Mouse (Mus musculus) forebrain, embryonic 12.5 days (tissue): ENCODE measurements around the gene Heatr3. TPM values are rescaled to one million over a fixed set of nuclear protein-coding genes. Genes with fewer than 3 reads are reported as not detected.

ENCODE experiments used
- ATAC-seq: fragments of 200-750 bp; cut with Nextera tagmentation; 2 replicates; pipeline ENCODE4 v1.8.0; 2017; ENCODE audit warnings: moderate TSS enrichment; ENCODE audit not compliant: low FRiP score
- H3K27ac ChIP-seq: fragments of 300-500 bp; sonication (generic); 2 replicates; pipeline ENCODE4 v1.5.1; 2016; ENCODE audit warnings: mild to moderate bottlenecking
- H3K27me3 ChIP-seq: fragments of 300-500 bp; sonication (generic); 2 replicates; pipeline ENCODE4 v1.6.1; 2016; ENCODE audit warnings: mild to moderate bottlenecking
- H3K36me3 ChIP-seq: fragments of 300-500 bp; sonication (generic); replicated peaks from 2 replicates; pipeline ENCODE4 v1.6.1; 2016; ENCODE audit warnings: mild to moderate bottlenecking
- H3K4me1 ChIP-seq: fragments of 300-500 bp; sonication (generic); 2 replicates; pipeline ENCODE4 v1.6.1; 2016
- H3K4me2 ChIP-seq: fragments of 300-500 bp; sonication (generic); 2 replicates; pipeline ENCODE4 v1.6.1; 2016; ENCODE audit warnings: mild to moderate bottlenecking, moderate library complexity
- H3K4me3 ChIP-seq: fragments of 300-500 bp; sonication (generic); replicated peaks from 2 replicates; pipeline ENCODE4 v1.5.1; 2016; ENCODE audit warnings: mild to moderate bottlenecking
- H3K9ac ChIP-seq: fragments of 300-500 bp; sonication (generic); 2 replicates; pipeline ENCODE4 v1.6.1; 2016; ENCODE audit warnings: mild to moderate bottlenecking
- H3K9me3 ChIP-seq: fragments of 300-500 bp; sonication (generic); 2 replicates; pipeline ENCODE4 v1.6.1; 2016
- WGBS: fragments of 180-500 bp; shearing (Covaris S2); methylation state at CpG from one replicate; pipeline ENCODE4 v1.1.7; 2016; 5-methylcytosine and 5-hydroxymethylcytosine counted together
- polyA plus RNA-seq: library from polyadenylated mRNA; unstranded; fragments of >200 nt; fragmentation: Nextera tagmentation; extraction: Ambion mirVana; gene quantifications from 2 replicates; pipeline ENCODE4 v1.2.1, GENCODE M21; 2016

The Heatr3 gene
- 43.3 and 43.7 TPM in 2 replicates for polyA plus RNA-seq

DNA sequence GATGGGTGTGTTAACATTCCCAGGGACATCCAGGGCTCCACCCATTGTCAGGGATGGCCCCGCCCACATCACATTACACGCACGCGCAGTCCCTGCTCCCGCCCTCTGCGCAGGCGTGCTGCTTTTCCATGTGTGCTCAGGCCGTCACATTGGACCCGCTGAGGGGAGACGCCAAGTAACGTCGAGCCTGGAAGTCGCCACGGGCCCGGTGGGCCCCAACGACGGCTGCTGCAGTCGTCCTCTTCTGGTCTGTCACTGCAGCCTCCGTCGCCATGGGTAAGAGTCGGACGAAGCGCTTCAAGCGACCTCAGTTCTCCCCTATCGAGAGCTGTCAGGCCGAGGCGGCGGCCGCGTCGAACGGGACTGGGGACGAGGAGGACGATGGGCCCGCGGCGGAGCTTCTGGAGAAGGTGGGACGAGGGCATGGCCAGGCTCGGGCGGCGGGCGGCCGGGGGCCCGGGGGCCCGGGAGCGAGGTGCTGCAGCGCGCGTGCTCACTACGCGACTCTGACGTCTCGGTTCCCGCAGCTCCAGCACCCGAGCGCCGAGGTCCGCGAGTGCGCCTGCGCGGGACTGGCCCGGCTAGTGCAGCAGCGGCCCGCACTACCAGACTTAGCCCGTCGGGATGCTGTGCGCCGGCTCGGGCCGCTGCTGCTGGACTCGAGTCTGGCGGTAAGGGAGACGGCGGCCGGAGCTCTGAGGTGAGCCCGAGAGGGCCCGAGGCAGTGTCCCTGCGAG is at the start of gene Heatr3:
TSS of gene Heatr3 (plus strand) at position 108 of the 737 bp plus-strand sequence.
- H3K4me2 ChIP-seq = peak within 1 kb of the TSS; percentile 61
- H3K36me3 ChIP-seq = peaks cover 53% of the 10 kb centered on the region
- ATAC-seq = peak; percentile 98
- H3K9me3 ChIP-seq = no peaks in the 10 kb centered on the region
- WGBS = under 1% methylated on average over 72 of the region's 79 CpGs
- H3K4me1 ChIP-seq = peaks cover 16% of the 10 kb centered on the region
- no peaks in the 10 kb centered on the region for H3K27me3 ChIP-seq
- peak within 1 kb of the TSS; percentile 76 for H3K4me3 ChIP-seq
- H3K9ac ChIP-seq = peak within 1 kb of the TSS; percentile 73
- H3K27ac ChIP-seq = peak within 1 kb of the TSS; percentile 89

GRCm38 (mm10) chr8:88088006-88088405 is 49.6 kb upstream of the Heatr3 start:
- Histone ChIP-seq H3K4me1 (no peaks in the 10 kb centered on the region), H3K4me3 (no peak overlapping the region), H3K27ac (no peak overlapping the region), H3K4me2 (no peak overlapping the region), H3K9ac (no peak overlapping the region), H3K9me3 (no peaks in the 10 kb centered on the region), H3K27me3 (no peaks in the 10 kb centered on the region), H3K36me3 (no peaks in the 10 kb centered on the region)
- ATAC-seq = no peak

DNA sequence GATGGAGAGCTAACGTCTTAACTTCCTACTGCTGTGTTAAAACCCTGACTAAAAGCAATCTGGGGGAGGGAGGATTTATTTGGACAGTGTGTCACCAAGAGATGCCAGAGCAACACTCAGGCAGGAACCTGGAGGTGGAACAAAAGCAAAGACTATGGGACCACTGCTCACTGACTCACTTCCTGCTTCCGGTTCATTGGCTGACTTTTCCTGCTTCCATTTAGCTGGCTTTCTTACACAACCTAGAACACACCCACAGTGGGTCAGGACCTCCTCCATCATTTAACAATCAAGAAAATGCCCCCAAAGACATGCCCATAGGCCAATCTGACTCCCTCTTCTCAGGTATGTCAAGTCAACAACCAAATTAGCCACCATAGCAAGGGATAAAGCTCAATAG is 46.0 kb upstream of the Heatr3 start:
- ATAC-seq = no peak
- 92% methylated on average over 2 of the region's 2 CpGs for WGBS
- Histone ChIP-seq H3K4me3 (no peak overlapping the region), H3K9me3 (no peaks in the 10 kb centered on the region), H3K4me1 (no peaks in the 10 kb centered on the region), H3K27ac (no peak overlapping the region), H3K27me3 (no peaks in the 10 kb centered on the region), H3K36me3 (no peaks in the 10 kb centered on the region), H3K4me2 (no peak overlapping the region), H3K9ac (no peak overlapping the region)

DNA sequence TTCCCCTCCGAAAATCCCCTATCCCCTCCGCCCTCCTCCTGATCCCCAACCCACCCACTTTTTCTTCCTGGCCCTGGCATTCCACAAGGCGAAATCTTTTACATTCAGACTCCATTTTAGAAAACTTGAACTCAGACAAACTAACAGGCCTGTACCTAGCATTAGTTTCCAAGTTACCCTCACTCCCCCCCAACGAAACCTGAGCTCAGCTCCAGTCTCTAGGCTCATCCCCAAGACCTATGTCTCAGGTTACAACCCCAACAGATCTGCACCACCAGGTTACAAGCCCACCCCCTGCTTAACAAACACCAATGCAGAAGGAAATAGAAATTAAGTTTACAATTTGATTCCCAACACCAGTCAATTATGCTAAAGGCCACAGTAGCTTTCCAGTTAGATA is 44.3 kb upstream of the Heatr3 start:
- H3K27ac ChIP-seq = no peak overlapping the region
- no peaks in the 10 kb centered on the region for H3K9me3 ChIP-seq
- no peaks in the 10 kb centered on the region for H3K27me3 ChIP-seq
- H3K4me1 ChIP-seq = no peaks in the 10 kb centered on the region
- H3K4me2 ChIP-seq = no peak overlapping the region
- WGBS = 66% methylated on average over 4 of the region's 4 CpGs
- no peak overlapping the region for H3K4me3 ChIP-seq
- no peaks in the 10 kb centered on the region for H3K36me3 ChIP-seq
- H3K9ac ChIP-seq = no peak overlapping the region
- ATAC-seq = no peak

DNA sequence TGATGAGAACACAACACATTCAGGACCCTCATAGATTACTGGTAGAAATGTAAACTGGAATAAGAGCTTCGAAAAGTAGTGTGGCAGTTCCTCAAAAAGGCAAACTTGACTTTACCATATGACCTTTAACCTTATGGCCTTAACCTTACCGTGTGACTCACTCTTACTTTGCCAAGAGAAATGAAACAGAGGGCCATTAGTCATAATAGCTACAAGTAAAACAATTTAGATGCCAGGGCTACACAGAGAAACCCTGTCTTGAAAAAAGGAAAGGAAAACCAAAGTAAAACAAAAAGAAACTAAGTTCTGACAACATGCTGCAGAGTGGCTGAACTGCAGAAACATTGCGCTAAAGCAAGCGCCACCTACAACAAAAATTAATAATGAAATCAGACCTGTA is 38.8 kb upstream of the Heatr3 start:
- no peak overlapping the region for H3K27ac ChIP-seq
- no peak overlapping the region for H3K4me3 ChIP-seq
- no peak overlapping the region for H3K9ac ChIP-seq
- H3K4me1 ChIP-seq = no peaks in the 10 kb centered on the region
- no peaks in the 10 kb centered on the region for H3K36me3 ChIP-seq
- H3K4me2 ChIP-seq = no peak overlapping the region
- no peaks in the 10 kb centered on the region for H3K27me3 ChIP-seq
- H3K9me3 ChIP-seq = no peaks in the 10 kb centered on the region
- WGBS = 91% methylated on average over 4 of the region's 4 CpGs
- ATAC-seq = no peak

- 0% methylated on average over 1 of the region's 1 CpGs for WGBS
- no peak overlapping the region for H3K27ac ChIP-seq
- no peak overlapping the region for H3K4me2 ChIP-seq
- no peak for ATAC-seq
- H3K9me3 ChIP-seq = no peaks in the 10 kb centered on the region
- no peaks in the 10 kb centered on the region for H3K36me3 ChIP-seq
- H3K27me3 ChIP-seq = no peaks in the 10 kb centered on the region
- H3K9ac ChIP-seq = no peak overlapping the region
- H3K4me1 ChIP-seq = no peaks in the 10 kb centered on the region
- no peak overlapping the region for H3K4me3 ChIP-seq
Measured at GRCm38 (mm10) chr8:88099526-88099925, 38.1 kb upstream of the Heatr3 start.

GRCm38 (mm10) chr8:88109241-88109640 is 28.4 kb upstream of the Heatr3 start:
- Histone ChIP-seq H3K27me3 (no peaks in the 10 kb centered on the region), H3K9me3 (no peaks in the 10 kb centered on the region), H3K36me3 (no peaks in the 10 kb centered on the region), H3K4me3 (no peak overlapping the region), H3K9ac (no peak overlapping the region), H3K4me2 (no peak overlapping the region), H3K27ac (no peak overlapping the region), H3K4me1 (no peaks in the 10 kb centered on the region)
- WGBS = 96% methylated on average over 4 of the region's 4 CpGs
- ATAC-seq = no peak

GRCm38 (mm10) chr8:88118456-88119036 is 19.1 kb upstream of the Heatr3 start, which contains the start of gene Cnep1r1:
Cnep1r1 (plus strand) TSS chr8:88118769.
- Histone ChIP-seq H3K9me3 (no peaks in the 10 kb centered on the region), H3K9ac (peak within 1 kb of the TSS; percentile 92), H3K27me3 (no peaks in the 10 kb centered on the region), H3K4me3 (peak within 1 kb of the TSS; percentile 96), H3K36me3 (peaks cover 23% of the 10 kb centered on the region), H3K27ac (peak within 1 kb of the TSS; percentile 78), H3K4me2 (peak within 1 kb of the TSS; percentile 72), H3K4me1 (peaks cover 9% of the 10 kb centered on the region)
- WGBS = under 1% methylated on average over 49 of the region's 49 CpGs
- ATAC-seq = peak; percentile 98

- Histone ChIP-seq H3K9ac (peak overlapping the region; percentile 92), H3K4me1 (peaks cover 9% of the 10 kb centered on the region), H3K27me3 (no peaks in the 10 kb centered on the region), H3K4me2 (peak overlapping the region; percentile 72), H3K27ac (peak overlapping the region; percentile 78), H3K36me3 (peaks cover 24% of the 10 kb centered on the region), H3K4me3 (peak overlapping the region; percentile 96), H3K9me3 (no peaks in the 10 kb centered on the region)
- ATAC-seq = peak; percentile 56; the same call in 1 of the 2 replicates
- 2% methylated on average over 11 of the region's 11 CpGs for WGBS
Measured at GRCm38 (mm10) chr8:88119076-88119475, 18.6 kb upstream of the Heatr3 start.

DNA sequence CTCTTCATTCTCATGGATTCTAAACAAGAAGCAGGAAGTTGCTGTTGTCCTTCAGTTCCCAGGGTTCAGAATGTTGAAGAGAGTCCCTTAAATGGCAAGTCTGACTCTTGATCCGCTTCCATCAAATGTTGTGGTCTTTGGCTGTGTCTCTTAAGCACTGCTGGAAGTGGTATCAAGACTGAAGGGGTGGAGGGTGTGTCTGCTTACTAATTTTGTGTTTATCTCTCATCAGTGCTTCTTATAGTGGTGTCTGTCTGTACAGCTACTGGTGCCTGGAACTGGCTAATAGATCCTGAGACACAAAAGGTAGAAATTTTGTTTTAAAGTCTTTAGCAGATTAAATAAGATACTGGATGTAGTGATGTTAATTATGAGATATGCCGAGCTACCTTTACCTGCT is 12.8 kb upstream of the Heatr3 start:
- peaks cover 62% of the 10 kb centered on the region for H3K36me3 ChIP-seq

GRCm38 (mm10) chr8:88129397-88129796 is 8.3 kb upstream of the Heatr3 start:
- 95% methylated on average over 4 of the region's 4 CpGs for WGBS
- no peak overlapping the region for H3K9ac ChIP-seq
- H3K4me1 ChIP-seq = no peaks in the 10 kb centered on the region
- no peaks in the 10 kb centered on the region for H3K9me3 ChIP-seq
- H3K27ac ChIP-seq = no peak overlapping the region
- H3K4me3 ChIP-seq = no peak overlapping the region
- no peak for ATAC-seq
- no peak overlapping the region for H3K4me2 ChIP-seq
- H3K27me3 ChIP-seq = no peaks in the 10 kb centered on the region
- peaks cover 68% of the 10 kb centered on the region for H3K36me3 ChIP-seq

More for the DNA sequence above, 12.8 kb upstream of the Heatr3 start:
- Histone ChIP-seq H3K4me2 (no peak overlapping the region), H3K4me1 (peaks cover 3% of the 10 kb centered on the region; the same call in 1 of the 2 replicates), H3K9ac (no peak overlapping the region), H3K27me3 (no peaks in the 10 kb centered on the region), H3K4me3 (no peak overlapping the region), H3K27ac (no peak overlapping the region), H3K9me3 (no peaks in the 10 kb centered on the region)
- ATAC-seq = no peak
- WGBS = 98% methylated on average over 2 of the region's 2 CpGs

- WGBS = 71% methylated on average over 7 of the region's 7 CpGs
- Histone ChIP-seq H3K4me3 (no peak overlapping the region), H3K4me2 (no peak overlapping the region), H3K27me3 (no peaks in the 10 kb centered on the region), H3K4me1 (no peaks in the 10 kb centered on the region), H3K9ac (no peak overlapping the region), H3K27ac (no peak overlapping the region), H3K9me3 (no peaks in the 10 kb centered on the region), H3K36me3 (peaks cover 70% of the 10 kb centered on the region)
- no peak for ATAC-seq
Measured at GRCm38 (mm10) chr8:88130754-88131317, 6.8 kb upstream of the Heatr3 start.
